Mouse (Mus musculus): Measurements from ENCODE around the gene Gas7.

Gene Gas7

GRCm38 (mm10) chr11:67454874-67455526 is at the start of gene Gas7:
Gene Gas7, plus strand, starts transcription at chr11:67455437.
- in situ Hi-C loops (cut with MboI, MseI): no loop called here

DNA sequence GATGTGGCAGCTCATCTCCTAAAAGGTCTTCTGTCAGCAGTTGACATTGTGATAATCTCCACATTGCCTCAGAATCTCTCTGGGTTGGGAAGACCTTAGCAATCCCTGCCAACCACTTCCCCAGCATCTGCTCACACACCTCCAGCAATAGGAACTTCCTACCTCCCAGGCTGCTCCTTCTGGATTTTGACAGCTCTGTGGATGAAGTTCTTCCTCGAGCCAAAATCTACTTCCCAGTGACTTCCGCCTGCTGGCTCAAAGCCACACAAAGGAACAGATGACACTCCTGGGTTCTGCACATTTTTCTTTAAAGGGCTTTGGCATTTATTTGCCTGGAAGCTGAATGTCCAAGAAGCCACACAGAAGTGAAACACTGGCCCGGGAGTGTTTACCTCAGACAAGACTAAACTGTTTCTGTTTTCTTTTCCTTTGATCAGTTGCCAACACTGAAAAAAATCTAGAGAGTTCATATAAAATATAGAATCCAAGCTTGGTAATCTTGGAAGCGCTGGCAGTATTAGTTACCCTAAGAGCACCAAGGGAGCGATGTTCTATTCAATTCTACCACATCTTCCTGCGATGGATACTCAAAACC is 40.8 kb upstream of the Gas7 start:
- in situ Hi-C loops (cut with MboI, MseI): loop anchor here (25.0 kb wide), 1 partner anchor 923 kb away; no protein-coding TSS in a partner anchor

DNA sequence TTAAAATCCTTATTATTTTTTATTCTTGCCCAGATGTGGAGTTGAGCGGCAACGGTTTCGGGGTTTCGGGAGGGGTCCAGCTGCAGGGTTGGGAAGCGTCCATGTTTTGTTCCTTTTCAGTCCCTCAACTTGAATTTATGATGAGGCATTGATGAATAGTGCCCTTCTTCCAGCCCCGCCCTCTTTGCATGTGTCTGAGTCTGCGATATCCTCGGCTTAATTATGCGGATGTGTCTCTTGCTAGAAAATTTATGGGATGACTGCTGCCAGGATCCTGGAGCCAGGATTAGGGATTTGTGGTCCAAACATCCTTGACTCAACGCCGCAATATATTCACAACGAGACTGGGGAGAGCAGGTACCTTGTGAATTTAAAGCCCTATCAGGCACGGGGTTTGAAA is 31.7 kb upstream of the Gas7 start:
- in situ Hi-C loops (cut with MboI, MseI): loop anchor here (10.0 to 25.0 kb wide), 3 partner anchors 231 to 1359 kb away; no protein-coding TSS in a partner anchor

GRCm38 (mm10) chr11:67428196-67428595 is 27.0 kb upstream of the Gas7 start:
- in situ Hi-C loops (cut with MboI, MseI): loop anchor here (10.0 kb wide), 2 partner anchors 227 to 1363 kb away; no protein-coding TSS in a partner anchor

DNA sequence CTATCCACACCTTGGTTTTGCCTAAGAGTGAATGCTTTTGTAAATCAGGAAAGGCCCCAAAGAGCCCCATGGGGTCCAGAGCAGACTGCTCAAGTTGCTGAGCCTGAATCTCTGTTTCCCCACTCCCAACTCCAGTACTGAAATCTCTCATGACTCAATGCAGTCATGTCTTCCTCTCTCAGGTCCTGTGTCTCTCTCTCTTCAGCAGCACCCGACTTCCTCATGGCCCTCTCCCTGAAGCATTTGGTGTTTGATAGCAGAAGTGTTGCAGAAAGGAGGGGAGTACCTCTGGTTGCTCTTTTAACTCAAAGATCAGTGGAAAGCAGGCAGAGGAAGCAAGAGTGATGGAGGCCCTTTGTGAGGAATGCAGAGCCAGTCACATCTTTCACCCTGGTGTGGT is 25.4 kb upstream of the Gas7 start:
- in situ Hi-C loops (cut with MboI, MseI): loop anchor here (10.0 kb wide), 2 partner anchors 225 to 1365 kb away; no protein-coding TSS in a partner anchor

DNA sequence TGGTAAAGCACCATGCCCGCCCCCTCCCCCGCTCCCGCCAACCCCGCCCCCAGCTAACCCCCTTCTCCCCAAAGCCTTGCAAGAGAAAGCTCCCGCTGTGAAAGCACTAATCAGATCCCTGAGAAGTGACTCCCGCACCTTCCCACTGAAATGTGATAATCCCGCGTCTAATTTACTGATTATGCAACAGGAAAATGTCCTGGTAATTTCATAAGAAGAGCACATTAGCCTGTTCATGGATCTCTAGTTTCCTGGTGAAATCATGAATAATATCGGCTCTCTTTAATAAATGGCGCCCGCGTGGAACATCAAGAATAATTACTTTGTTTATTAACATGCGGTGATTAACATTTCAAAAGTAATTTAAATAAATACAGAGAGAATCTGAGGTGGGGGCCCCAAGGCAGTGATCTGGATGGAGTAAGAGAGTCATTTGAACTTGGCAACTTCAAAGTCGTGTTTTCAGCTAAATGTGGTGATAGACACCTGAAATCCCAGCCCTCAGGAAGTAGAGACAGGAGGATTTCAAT is 24.1 kb upstream of the Gas7 start:
- in situ Hi-C loops (cut with MboI, MseI): no loop called here

GRCm38 (mm10) chr11:67431864-67432263 is 23.4 kb upstream of the Gas7 start:
- in situ Hi-C loops (cut with MboI, MseI): no loop called here

DNA sequence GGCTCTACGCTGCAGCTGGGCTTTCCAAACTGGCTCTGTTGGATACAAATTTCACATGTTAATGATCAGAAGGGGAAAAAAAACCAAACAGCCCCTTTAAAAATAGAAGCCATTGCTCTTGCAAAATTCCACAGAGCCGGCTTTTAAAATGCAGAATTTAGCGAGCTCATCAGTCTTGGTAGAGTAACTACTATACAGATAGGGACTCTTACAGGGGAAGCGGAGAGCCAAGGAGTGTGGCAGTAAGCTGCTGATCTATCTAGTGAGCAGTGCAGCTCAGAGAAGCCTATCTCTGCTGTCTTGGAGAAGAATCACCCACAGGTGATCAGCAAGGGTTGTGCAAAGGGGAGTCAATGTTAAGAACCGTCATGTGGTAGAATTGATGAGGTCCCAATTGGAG is 21.5 kb upstream of the Gas7 start:
- in situ Hi-C loops (cut with MboI, MseI): no loop called here

- in situ Hi-C loops (cut with MboI, MseI): no loop called here
These were observed 16.5 kb upstream of the Gas7 start for GRCm38 (mm10) chr11:67438746-67439145.

DNA sequence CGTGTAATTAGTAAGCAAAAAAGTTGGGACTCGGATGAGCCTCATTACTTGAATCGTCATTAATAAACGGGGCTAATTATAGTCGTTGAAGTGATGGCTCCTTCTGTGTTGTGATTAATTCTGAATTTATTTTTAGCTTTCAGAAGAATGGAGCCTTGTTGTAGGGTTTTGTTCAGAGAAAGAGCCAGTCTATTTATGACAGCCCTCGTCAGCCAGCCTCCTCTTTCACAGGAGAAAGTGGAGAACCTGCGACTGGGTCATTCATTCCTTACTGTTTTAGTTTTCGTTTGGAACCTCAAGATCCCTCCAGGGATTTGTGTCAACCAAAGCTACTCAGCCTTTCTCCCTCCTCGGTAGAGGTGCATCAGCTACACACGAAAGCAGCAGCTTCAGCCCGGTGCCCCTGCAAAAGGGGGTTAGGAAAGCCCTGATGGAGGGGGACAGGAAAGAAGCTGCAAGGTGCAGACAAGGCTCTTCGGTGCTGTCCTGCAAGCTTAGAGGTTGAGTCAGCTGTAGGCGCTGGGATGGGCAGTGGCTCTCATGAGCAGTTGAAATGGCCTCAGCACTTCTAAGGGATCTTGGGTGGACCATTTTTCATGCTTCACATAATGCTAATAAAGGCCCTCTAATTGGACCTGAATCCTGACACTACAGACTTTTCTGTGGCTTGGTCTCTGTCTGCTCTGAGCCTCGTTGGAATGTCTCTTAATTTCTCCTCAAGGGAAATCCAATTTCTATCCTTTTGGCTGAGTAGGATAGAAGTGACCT is 10.0 kb upstream of the Gas7 start:
- in situ Hi-C loops (cut with MboI, MseI): no loop called here

DNA sequence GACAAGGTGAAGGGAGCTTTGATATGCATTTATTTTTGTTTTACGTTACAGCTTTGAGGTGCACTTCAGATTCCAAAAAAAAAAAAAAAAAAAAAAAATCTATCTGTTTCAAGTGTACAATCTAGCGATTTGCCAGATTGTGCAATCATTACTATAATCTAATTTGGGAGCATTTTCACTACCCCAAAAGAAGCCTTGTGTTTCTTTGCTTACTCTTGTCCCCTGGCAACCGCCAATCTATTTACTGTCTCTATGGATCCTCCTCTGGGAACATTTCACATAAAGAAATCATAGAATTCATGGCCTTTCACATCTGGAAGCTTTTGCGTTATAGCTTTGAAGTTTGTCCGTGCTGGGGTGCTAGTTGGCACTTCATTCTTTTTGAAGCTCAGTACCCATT is 3.7 kb upstream of the Gas7 start:
- in situ Hi-C loops (cut with MboI, MseI): no loop called here

- in situ Hi-C loops (cut with MboI, MseI): no loop called here
These were observed 317 bp downstream of the Gas7 start for GRCm38 (mm10) chr11:67455527-67455981.

DNA sequence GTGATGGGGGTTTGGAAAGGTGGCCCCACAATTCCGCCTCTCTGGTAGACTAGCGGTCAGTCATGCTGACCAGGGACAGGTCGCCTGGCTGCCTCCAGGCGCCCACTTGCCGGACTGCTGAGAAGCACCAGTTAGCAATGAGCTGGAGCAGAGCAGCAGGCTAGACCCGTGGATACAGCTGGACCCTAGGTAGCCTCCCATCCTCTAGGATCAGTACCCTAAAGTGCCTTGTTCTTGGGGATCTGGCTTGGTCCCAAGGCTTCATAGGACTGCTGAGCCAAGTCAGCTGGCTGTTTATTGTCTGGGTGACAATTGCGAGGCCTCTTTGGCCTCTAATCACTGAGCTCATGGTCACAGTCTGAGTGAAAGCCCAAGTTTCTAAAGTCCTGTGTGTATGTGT is 792 bp downstream of the Gas7 start:
- in situ Hi-C loops (cut with MboI, MseI): no loop called here

DNA sequence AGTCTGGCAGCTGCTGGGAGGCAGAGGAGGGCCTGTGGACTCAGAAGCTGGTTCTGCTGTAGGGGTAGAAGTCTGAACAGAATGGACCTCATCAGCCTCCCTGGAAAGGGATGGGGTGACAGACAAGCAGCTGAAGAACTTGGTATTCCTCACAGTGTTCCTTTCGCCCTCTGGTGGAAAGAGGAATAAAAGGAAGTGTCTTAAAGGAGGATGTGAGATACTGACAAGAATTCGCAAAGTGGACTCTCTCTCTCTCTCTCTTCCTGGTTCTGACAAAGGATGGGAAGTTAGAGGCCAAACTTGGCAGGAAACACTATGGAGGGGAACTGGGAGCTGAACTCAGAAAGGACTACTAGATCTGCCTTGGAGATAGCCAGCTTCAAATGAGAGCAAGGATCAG is 2.9 kb downstream of the Gas7 start:
- in situ Hi-C loops (cut with MboI, MseI): no loop called here

GRCm38 (mm10) chr11:67467132-67467531 is 11.9 kb downstream of the Gas7 start:
- in situ Hi-C loops (cut with MboI, MseI): no loop called here

- in situ Hi-C loops (cut with MboI, MseI): no loop called here
These were observed 13.6 kb downstream of the Gas7 start for GRCm38 (mm10) chr11:67468846-67469245.

DNA sequence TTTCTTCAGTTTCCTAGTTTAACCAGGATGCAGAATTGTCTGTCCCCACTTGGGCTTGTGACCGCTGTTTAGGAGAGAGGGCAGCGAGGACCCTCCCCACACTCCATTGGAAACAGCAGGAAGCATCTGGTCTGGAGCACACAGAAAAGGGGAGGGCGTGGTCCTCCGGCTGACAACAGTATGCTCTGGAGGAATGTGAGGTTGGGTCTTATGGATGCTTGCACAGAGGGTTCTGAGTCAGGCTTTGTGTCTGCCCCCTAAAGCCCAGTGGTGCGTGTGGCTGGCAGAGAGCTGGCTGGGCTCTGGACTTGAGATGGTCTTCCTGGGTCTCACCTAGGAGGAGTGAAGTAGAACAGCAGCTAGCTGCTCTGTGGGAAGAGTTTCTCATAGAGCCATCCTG is 19.4 kb downstream of the Gas7 start:
- in situ Hi-C loops (cut with MboI, MseI): no loop called here

GRCm38 (mm10) chr11:67479534-67479933 is 24.3 kb downstream of the Gas7 start:
- in situ Hi-C loops (cut with MboI, MseI): no loop called here

GRCm38 (mm10) chr11:67480204-67480956 is 25.1 kb downstream of the Gas7 start:
- in situ Hi-C loops (cut with MboI, MseI): no loop called here

DNA sequence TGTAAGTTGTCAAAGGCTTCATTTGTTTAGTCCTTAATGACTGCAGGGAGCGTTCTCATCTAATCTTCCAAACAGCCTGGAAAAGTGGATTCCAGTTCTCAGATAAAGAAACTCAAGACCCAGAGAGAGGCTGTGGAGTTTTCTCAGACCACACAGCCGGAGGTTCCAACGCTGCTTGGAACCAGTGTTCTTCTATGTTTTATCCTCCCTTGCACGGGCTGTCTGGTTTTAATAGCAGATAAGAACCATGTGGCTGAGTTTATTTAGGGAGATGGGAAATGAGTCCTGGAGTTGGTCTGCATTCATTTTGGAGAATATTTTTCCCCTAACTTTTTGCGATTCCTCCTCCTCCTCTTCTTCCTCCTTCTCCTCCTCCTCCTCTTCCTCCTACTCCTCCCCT is 26.5 kb downstream of the Gas7 start:
- in situ Hi-C loops (cut with MboI, MseI): no loop called here

GRCm38 (mm10) chr11:67482217-67482760 is 27.1 kb downstream of the Gas7 start:
- in situ Hi-C loops (cut with MboI, MseI): no loop called here

All from T-helper 1 cell (primary cell).